Comparison of ENCODE assay signal across 15 mouse cellular contexts in the genomic region with DNA sequence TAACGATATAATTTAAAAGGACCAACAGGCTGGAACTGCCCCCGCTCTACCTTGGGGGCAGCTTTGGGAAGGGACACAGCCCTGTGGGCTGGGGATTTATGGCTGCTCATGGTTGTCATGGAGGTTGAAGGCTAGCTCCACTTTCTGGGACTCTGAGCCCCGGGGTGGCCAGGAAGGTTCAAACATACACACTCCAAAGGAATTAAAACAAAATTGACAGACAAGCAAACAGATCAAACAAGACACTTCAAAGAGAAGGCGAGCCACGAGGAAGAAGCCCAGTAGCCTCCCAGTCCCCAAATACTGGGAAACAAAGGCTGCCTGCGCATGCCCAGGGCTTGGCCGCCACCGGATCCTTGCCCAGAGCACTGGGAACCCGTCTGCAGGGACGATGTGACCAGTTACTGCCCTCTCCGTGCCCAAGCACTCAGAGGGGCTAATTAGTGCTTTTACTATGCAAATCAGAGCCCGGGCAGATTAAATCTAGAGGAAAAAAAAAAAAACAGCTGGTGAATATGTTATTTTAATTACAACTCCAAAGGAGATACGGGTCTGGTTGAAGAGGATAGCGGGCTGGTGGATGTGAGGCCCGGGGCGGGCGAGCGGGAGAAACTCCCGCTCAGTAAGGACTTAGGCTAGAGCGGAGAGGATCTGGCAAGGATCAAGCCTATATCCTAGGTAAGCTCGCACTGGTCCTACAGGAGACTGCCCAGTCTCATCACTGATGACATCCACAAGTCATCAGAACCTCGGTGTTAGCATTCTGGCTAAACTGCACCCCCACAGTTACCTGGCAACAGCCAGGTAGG.
DNase-seq lines count a peak whose midpoint lies in the region; ATAC-seq and TF ChIP-seq lines count a peak whose summit lies in the region.
"Had no signal": no experiment of that assay in that cellular context is flagged by ENCODE, and none has a peak within 500 bp of the region (broad histone marks: within the 10 kb centered on the region; RNA-seq: fewer than 3 reads in every experiment).

No protein-coding gene starts in this region.

- no peak overlapping the region for H3K27ac ChIP-seq in neural tube, embryonic 12.5 days
- no peak overlapping the region for H3K27ac ChIP-seq in kidney, adult 2 months (ENCODE audit: insufficient read depth, low read depth, low read length)
- H3K27ac ChIP-seq in midbrain, embryonic 12.5 days (replicated peaks) = peak overlapping the region; percentile 46
- H3K27ac ChIP-seq: intestine, embryonic 15.5 days; liver, embryonic 15.5 days; macrophage had no signal

- peak; percentile 66; the same call in 1 of the 2 replicates for ATAC-seq in neural tube, embryonic 12.5 days (ENCODE audit: low FRiP score, low read depth)
- ATAC-seq in midbrain, embryonic 12.5 days (ENCODE audit: low FRiP score, low read depth) = peak; percentile 76
- ATAC-seq: intestine, embryonic 15.5 days; Patski had no signal

- peaks cover 17% of the 10 kb centered on the region for H3K4me1 ChIP-seq in neural tube, embryonic 12.5 days
- no peaks in the 10 kb centered on the region for H3K4me1 ChIP-seq in kidney, adult 2 months (ENCODE audit: control insufficient read depth, insufficient read depth, low read length)
- H3K4me1 ChIP-seq in midbrain, embryonic 12.5 days = peaks cover 22% of the 10 kb centered on the region
- no peaks in the 10 kb centered on the region for H3K4me1 ChIP-seq in lung, adult 2 months (ENCODE audit: control insufficient read depth, insufficient read depth, low read length)
- H3K4me1 ChIP-seq: intestine, embryonic 15.5 days; liver, embryonic 15.5 days had no signal

- WGBS in neural tube, embryonic 12.5 days = 25% methylated on average over 22 of the region's 22 CpGs
- 21% methylated on average over 22 of the region's 22 CpGs for WGBS in kidney, adult 2 months
- WGBS in midbrain, embryonic 12.5 days = 25% methylated on average over 22 of the region's 22 CpGs
- 39% methylated on average over 22 of the region's 22 CpGs for WGBS in lung, adult 2 months

- TF ChIP-seq POLR2A in kidney, adult 2 months (IDR thresholded peaks at IDR 0.05; ENCODE audit: low read depth, low read length) = no peak
- no peak for TF ChIP-seq POLR2A in lung, adult 2 months (IDR thresholded peaks at IDR 0.05; ENCODE audit: borderline replicate concordance, extremely low read depth, low read depth, low read length)

- H3K4me2 ChIP-seq in neural tube, embryonic 12.5 days (replicated peaks) = peak overlapping the region; percentile 33; the same call in 1 of the 2 replicates
- peak overlapping the region; percentile 28 for H3K4me2 ChIP-seq in midbrain, embryonic 12.5 days (replicated peaks)
- H3K4me2 ChIP-seq: intestine, embryonic 15.5 days; liver, embryonic 15.5 days had no signal

- H3K27me3 ChIP-seq in neural tube, embryonic 12.5 days (replicated peaks) = no peaks in the 10 kb centered on the region
- H3K27me3 ChIP-seq in kidney, adult 2 months (replicated peaks; ENCODE audit: control insufficient read depth, insufficient read depth, low read length) = no peaks in the 10 kb centered on the region
- H3K27me3 ChIP-seq in midbrain, embryonic 12.5 days = peaks cover 32% of the 10 kb centered on the region
- H3K27me3 ChIP-seq: intestine, embryonic 15.5 days; Patski had no signal

- H3K4me3 ChIP-seq in neural tube, embryonic 12.5 days = no peak overlapping the region
- H3K4me3 ChIP-seq in kidney, adult 2 months (ENCODE audit: insufficient read depth, low read depth, low read length) = no peak overlapping the region
- no peak overlapping the region for H3K4me3 ChIP-seq in midbrain, embryonic 12.5 days
- no peak overlapping the region for H3K4me3 ChIP-seq in lung, adult 2 months (replicated peaks; ENCODE audit: extremely low read depth, low read depth, low read length)
- H3K4me3 ChIP-seq: intestine, embryonic 15.5 days; liver, embryonic 15.5 days had no signal

- DNase-seq in neural tube, embryonic 10.5 days (ENCODE audit: extremely low spot score, low spot score) = no peak
- peak; percentile 49 for DNase-seq in kidney, adult 2 months
- DNase-seq in urinary bladder, postnatal 10 days (ENCODE audit: low spot score) = no peak
- DNase-seq in frontal cortex, postnatal 10 days (ENCODE audit: low spot score in 2 of 2) = no peak
- no peak for DNase-seq in lung, adult 2 months
- DNase-seq: adrenal gland, postnatal 10 days; gastrocnemius, postnatal 36 days; right cerebral cortex, postnatal 14 days; thymus, postnatal 25 days had no signal

- H3K9me3 ChIP-seq in neural tube, embryonic 12.5 days = 0 out of 2 replicates have a peak, but pooled peaks cover under 1% of the 10 kb centered on the region
- H3K9me3 ChIP-seq in midbrain, embryonic 12.5 days = peaks cover 9% of the 10 kb centered on the region; the same call in 1 of the 2 replicates
- H3K9me3 ChIP-seq: intestine, embryonic 15.5 days; liver, embryonic 15.5 days had no signal

- H3K9ac ChIP-seq in neural tube, embryonic 12.5 days = no peak overlapping the region
- H3K9ac ChIP-seq in midbrain, embryonic 12.5 days (replicated peaks) = no peak overlapping the region
- H3K9ac ChIP-seq: intestine, embryonic 15.5 days; liver, embryonic 15.5 days had no signal

- no peaks in the 10 kb centered on the region for H3K36me3 ChIP-seq in neural tube, embryonic 12.5 days
- no peaks in the 10 kb centered on the region for H3K36me3 ChIP-seq in kidney, adult 2 months (ENCODE audit: control insufficient read depth, insufficient read depth, low read length)
- H3K36me3 ChIP-seq in midbrain, embryonic 12.5 days = no peaks in the 10 kb centered on the region
- H3K36me3 ChIP-seq: intestine, embryonic 15.5 days; liver, embryonic 15.5 days had no signal

- no peak for TF ChIP-seq CTCF in kidney, adult 2 months (conservative IDR thresholded peaks at IDR 0.05; ENCODE audit: insufficient read depth, insufficient read length, low read depth, low read length)
- TF ChIP-seq CTCF in lung, adult 2 months (IDR thresholded peaks at IDR 0.05; ENCODE audit: insufficient read depth, low read length) = no peak
